Mouse (Mus musculus): ENCODE data around the gene Ppp1r1a. TPM values are rescaled to one million over a fixed set of nuclear protein-coding genes. Genes with fewer than 3 reads are reported as not detected.

The Ppp1r1a gene
- total RNA-seq, 2 experiments from 2014 or later = 121 to 126 TPM

Other genes with a start within 250 kb of the Ppp1r1a start
- under 1 TPM; 0.74 to 0.81 TPM for gene Gpr84, start 227.4 kb downstream of the Ppp1r1a start, total RNA-seq (2021)
- 10 to 100 TPM; 43.2 to 44.4 TPM for gene Zfp385a, start 197.9 kb downstream of the Ppp1r1a start, total RNA-seq (2021)
- 1 to 10 TPM; 3.4 to 5.8 TPM for gene Itga5, start 171.2 kb downstream of the Ppp1r1a start, total RNA-seq (2021)
- not detected for gene Gtsf1, start 107.5 kb downstream of the Ppp1r1a start, total RNA-seq (2021)
- not detected for gene Gtsf2, start 89.5 kb downstream of the Ppp1r1a start, total RNA-seq (2021)
- 10 to 100 TPM in 1 of 2 experiments, 1 to 10 TPM in 1; 9.4 to 10.8 TPM for gene Nckap1l, start 84.2 kb downstream of the Ppp1r1a start, total RNA-seq (2021)
- gene Pde1b, start 35.0 kb downstream of the Ppp1r1a start, total RNA-seq (2021) = 10 to 100 TPM; 55.7 to 63.7 TPM
- gene Glycam1, start 27.1 kb upstream of the Ppp1r1a start, total RNA-seq (2021) = 1 to 10 TPM; 1.9 to 2.7 TPM
- gene Mucl1, start 217.5 kb upstream of the Ppp1r1a start, total RNA-seq (2021) = not detected